Mouse (Mus musculus) cerebellum, postnatal 10 days (tissue): ENCODE measurements around the gene Cyp17a1.

ENCODE experiments used
- DNase-seq, 2 experiments: peaks; one replicate each; pipeline ENCODE4 v3.0.0; 2021; ENCODE audit warnings: mixed read lengths in 2 of 2

Cyp17a1 gene

DNA sequence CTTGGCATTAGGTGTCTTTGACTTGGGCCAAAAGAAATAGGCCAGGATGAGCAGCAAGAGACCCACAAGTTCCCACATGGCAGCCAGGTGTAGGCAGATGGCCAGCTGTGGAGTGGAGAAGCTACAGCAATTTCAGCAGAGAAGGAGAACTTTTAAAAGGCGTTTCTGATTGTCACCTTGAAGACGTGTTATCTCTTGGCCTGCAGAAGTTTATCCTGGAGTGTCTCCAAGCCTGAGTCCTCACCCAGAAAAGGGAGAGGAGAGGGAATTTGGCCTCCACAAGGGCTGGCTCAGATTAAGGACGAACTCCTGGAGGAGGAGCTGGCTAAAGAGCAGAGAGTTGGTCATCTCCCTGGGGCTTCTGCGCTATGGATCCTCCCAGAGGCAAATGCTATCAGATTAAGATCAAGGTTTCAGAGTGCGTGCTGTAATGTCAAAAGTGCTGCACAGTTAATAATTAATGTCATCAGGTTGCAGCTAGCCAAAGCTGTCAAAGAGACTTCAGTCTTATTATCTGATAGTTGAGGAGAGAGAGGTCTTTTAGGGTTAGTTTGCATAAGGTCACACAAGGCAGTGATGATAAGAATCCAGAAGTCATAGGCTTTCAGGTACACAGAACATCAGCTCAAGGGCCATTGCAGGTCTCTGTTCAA, at the start of gene Cyp17a1:
Cyp17a1 (minus strand) TSS at position 407 of the 653 bp plus-strand sequence.
- no peak for DNase-seq

DNA sequence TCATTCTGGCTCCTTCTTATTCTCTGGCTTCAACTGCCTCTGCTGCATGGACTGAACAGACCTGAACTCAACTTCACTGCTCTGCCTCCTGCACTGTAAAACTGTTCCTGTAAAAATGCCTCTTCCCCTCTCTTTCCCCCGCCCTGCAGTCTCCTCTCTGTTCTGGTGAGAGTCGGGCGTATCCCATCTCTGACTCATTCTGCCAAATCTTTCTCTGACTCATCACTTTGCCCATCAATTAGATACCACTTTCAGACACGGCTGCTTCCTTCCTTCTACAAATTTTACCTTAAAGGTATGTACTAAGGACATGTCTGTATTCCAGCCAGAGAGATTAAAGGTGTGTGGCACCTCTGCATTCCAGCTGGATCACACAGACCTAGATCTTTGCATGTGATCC, 45.2 kb upstream of the Cyp17a1 start:
- no peak for DNase-seq

DNA sequence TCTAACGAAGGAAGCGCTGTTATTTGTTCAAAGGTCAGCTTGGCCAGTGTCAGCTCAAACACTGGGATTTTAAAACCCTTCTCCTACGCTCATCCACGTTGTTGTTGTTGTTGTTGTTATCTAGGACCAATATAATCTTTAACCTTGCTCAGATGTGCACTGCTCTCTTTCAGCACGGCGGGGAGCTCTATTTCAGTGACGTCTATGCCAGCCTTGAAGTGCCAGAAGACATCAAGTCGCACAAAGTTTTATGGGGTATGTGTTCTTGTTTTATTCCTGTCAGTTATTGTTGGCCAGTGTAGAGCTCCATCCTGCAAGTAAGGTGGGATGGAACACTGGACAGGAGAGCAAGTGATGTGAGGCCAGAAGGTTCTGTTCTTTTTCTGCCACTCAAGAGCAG, 42.0 kb upstream of the Cyp17a1 start:
- DNase-seq: no peak

DNA sequence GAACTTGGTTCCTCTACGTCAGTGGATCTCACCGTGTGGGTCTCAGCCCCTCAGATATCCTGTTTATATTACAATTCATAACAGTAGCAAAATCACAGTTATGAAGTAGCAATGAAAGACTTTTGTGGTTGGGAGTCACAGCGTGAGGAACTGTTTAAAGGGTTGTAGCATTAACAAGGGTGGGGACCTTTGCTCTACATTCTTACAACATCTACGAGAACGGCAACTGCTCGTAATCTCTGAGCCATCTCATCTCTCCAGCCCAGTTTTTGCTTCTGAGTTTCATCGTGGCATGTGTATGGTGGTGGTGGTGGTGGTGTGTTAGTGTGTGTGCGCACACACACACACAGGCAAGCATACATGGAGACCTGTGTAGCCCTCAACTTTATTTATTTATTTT, 41.3 kb upstream of the Cyp17a1 start:
- DNase-seq: no peak

DNA sequence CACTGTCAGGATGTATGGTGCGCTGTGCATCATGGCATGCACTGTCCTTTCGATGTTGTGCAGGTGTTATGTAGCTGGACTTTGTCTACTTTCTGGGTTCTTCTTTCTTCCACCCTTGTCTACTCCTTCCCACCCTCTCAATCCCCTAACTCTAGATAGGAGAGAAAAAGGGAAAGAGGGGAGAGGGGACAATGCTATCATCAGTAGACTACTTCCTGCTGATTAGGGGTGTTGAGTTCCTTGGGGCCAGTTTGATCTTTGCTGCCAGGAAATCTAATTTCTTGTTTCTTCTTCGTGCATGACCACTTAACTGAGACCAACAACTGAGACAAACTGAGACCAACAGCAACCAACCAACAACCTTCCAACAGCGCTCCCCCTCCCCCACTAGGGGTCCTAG, 37.6 kb upstream of the Cyp17a1 start:
- no peak for DNase-seq

DNA sequence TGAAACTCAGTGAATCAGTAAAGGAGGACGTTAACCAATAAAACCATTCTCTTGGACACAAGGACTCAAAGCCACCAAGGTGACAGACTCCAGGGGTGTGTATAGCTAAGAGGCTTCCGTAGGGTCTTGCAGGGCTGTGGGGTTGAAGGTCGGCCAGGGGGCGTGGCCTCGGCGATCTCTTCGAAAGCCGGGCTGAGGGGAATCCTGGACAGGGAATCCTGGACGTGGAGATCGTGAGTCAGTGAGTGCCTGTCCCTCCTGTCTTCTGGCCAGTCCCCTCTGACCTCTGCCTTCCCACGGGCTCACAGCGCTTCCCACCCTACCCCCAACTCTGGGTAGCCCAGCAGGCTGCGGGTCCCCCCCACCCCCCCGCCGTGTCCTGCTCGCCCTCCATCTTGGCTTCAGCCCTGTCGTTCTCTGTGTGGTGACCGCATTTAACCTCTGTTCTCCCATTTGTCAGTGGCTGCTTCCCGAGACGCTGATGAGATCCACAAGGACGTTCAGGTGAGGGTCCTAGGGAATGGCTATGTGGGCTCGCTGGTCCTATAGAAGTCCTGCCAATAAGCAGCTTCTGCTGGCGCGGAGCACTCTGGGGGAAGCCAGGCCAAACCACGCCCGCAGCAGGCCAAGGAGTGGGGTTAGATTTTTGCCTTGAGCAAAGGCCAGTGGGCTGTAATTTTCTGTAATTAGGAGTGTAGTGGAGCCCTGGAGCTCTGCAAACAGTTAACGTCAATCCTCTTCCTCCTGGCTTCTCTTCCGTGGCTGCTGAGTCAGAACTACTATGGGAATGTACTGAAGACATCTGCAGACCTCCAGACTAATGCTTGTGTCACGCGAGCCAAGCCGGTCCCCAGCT, 34.6 kb upstream of the Cyp17a1 start, which contains the start of gene As3mt:
As3mt (plus strand) TSS at position 163 of the 856 bp plus-strand sequence.
- DNase-seq: peak; percentile 81

DNA sequence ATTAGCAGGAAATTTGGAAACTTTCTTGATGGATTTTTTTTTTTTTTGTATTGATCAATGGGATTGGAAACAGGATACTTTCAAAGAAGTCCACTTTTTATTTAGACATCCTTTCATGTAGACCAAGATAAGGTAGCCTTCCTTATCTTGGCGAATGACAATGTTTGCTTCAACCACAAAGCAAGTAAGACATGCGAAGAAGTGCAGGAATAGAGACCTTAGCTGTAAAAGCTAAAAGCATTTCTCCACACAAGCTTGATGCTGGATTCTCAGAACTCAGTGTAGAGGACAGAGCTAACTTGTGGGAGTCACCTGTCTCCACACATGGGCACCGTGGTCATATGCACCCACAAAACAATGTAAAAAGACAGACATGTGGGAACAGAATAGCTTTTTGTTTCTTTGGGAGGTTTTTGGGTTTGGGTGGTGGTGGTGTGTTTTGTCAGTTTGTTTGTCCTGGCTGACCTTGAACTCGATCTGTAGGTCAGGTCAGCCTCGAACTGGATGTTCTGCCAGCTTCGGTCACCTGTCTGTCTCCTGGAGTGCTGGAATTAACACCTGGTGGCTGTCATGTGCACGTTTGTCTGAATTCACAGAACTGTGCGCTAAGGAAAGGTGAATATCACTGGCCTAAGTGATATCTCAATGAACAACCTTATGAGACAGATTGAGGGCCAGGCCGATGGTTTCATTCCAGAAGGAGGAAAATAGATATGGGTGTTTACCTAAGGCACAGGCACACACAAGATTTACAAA, 33.7 kb upstream of the Cyp17a1 start:
- no peak for DNase-seq

DNA sequence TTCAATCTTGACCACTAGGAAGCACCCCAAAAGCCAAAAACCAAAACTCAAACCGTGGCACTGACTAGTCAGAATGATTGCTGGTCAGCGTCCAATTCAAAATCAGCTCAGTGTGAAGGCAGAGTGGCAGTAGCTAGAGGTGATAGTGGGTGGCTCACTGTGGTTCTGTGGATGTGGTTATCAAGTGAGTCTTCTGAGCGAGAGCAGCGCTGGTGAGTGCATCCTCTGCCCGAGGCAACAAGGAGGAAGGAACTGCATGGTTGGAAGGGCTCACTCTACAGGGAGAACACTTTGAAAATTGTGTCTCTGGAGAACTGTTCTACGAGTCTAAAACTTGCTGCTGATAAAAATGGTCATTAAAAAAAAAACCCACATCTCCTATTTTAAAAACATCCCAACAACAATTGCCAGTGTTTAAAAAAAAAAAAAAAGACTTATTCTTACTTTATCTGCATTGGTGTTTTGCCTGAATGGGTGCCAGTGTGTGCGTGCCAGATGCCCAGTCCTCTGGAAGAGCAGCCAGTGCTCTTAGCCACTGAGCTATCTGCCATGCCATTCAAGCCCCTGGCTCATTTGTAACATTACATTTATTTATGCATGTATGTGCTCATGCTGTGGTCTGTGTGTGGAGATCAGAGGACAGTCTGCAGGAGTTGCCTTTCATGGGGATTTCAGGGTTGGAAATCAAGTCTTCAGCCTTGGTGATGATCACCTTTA, 33.0 kb upstream of the Cyp17a1 start:
- DNase-seq: no peak

DNA sequence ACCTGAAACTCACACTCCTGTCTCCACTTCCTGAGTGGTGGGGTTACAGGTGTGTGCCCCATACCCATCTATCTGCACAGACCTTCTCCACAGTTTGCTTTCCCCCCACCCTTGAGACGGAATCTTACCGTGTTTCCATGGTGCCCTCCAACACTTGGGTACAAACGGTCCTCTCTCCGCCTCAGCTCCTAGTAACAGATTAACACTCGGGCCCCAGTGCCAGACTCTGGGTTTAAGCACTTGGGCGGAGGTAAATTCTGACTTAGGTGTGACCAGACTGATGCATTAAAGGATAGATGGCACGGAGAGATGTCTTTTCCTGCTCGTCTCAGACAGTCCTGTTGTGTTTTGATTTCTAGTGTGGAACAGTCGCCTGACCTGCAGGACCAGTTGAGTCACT, 28.2 kb upstream of the Cyp17a1 start:
- DNase-seq: no peak

DNA sequence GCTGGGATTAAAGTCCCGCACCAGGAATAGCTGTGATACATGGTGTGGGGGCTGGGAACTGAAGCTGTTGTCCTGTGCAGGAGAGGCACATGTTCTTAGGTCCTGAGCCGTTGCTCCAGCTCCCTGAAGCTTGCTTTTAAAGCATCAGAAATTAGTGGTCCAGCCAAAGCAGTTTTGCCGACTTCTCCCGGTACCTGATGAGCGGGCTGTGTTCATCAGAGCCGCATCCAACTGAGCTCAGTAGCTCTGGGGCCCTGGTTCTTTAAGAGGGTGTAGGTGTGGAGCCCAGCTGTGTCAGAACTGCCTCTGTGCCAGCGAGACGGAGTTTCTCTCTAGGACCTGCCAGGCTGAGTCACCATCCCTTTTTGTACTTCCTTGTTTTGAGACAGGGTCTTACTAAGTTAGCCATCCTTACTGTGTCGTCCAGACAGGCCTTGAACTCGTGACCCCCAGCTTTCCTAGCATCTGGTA, 26.1 kb upstream of the Cyp17a1 start:
- no peak for DNase-seq

DNA sequence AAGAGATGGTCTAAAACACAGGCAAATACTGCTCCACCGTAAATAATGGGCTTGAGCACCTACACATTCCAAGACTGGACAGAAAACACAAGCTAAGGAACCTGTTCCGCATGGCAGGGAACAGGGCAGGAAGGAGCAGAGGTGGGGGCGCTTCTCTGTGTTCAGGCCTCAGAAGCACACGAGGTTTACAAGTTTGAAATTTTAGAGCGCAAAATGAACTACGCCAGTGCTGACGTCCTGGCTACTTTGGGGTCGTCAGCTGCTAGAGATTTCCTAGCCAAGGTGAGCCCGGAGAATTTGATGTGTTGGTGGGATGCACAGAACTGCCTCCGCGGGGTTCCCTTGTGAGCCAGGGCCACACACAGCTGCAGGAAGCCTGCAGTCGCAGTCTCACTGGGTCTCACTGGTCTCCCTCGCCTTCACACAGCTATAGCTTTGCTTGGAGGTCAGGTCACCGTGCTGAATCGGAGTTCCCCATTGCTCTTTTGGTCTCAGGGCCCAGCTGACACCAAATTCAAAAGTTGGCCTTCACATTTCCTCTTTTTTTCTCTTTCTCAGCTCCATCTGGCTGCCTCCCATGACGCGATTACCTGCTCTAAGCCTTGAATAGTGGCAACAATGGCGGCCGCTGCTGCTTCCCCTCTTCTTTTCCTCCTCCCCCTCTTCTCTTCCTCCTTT, 25.0 kb upstream of the Cyp17a1 start:
- no peak for DNase-seq

DNA sequence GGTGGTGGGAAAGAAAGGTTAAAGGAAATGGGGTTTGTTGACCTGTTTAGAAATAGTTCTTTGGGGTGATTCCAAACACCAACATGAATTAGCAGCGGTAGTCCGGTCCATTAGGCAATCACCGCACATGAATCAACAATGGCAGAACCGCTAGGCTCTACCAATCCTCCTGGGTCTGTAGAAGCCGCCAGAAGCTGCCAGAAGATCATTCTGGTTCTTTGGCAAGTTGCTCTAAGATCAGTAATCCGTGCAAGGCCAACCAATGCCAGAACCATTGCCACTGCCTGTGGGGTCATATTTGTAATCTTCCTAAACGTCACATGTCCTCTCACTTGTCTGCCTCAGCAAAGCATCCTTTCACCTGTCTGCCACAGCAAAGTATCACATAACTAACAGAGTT, 24.0 kb upstream of the Cyp17a1 start:
- DNase-seq: peak; percentile 26 to 32

DNA sequence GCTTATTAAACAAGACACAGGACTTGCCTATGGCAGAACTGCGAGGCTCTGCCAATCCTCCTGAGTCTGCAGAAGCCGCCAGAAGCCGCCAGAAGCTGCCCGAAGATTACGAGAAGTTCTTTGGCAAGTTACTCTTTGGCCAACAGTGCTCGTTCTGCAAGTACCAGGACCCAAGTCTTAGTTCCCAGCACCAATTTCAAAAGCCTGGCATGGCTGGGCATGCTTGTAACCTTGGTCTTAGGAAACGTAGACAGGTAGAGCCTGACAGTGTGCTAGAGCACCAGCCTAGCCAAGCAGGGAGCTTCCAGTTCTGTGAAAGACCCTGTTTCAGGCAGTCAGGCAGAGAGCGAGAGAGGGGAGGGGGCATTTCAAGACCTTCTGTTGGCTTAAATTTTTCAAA, 23.5 kb upstream of the Cyp17a1 start:
- no peak for DNase-seq

DNA sequence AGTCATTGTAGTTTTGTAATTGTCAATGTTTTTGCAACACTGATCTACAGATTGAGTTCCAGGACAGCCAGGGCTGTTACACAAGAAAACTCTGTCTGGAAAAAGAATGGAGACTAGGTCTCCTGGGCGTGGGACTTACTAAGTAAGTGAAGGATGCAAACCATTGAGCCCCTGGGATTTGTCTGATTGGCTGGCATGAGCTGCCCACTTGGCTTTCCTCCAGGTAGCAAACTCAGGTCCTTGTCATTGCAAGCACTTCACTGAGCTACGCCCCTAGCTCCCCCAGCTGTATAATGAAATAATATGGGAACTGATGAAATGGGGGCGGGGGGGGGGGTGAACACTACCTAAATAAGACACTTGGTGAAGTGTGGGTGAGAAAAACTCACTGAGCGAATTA, 20.2 kb upstream of the Cyp17a1 start:
- DNase-seq: peak; percentile 54 to 57

DNA sequence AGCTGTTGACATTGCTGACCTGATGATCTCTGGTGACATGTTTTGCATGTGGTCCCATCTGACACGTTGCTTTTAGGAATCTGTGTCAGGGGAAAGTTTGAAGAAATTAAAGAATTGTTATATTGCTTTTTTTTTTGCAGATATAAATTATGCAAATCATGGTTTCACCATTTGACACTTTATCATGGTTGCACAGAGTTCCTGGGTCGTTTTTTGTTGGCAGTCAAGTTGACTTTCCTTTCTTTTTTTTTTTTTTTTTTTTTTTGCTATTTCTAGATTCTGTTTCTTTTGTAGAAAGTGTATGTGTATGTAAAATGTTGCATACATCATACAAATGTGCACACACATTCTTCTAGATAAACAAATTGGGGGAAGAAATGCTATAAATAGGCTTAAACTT, 18.1 kb upstream of the Cyp17a1 start:
- no peak for DNase-seq

DNA sequence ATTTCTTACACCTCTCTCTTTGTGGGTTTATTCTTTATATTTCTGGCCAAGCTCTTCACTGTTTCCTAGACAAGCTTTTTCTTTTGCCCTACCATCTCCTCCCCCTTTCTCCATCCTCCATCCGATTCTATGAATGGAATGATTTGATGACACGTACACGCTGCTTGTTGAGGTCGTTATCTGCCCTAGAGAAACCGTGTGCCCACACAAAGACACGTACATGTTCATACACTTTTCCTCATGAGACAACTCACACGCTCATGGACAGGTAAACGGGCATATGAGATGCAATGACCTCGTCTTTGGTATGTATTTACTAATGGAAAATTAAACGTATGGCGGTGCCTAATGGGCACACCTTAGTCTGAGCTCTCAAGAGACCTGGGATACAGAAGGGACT, 17.4 kb upstream of the Cyp17a1 start:
- DNase-seq: no peak

DNA sequence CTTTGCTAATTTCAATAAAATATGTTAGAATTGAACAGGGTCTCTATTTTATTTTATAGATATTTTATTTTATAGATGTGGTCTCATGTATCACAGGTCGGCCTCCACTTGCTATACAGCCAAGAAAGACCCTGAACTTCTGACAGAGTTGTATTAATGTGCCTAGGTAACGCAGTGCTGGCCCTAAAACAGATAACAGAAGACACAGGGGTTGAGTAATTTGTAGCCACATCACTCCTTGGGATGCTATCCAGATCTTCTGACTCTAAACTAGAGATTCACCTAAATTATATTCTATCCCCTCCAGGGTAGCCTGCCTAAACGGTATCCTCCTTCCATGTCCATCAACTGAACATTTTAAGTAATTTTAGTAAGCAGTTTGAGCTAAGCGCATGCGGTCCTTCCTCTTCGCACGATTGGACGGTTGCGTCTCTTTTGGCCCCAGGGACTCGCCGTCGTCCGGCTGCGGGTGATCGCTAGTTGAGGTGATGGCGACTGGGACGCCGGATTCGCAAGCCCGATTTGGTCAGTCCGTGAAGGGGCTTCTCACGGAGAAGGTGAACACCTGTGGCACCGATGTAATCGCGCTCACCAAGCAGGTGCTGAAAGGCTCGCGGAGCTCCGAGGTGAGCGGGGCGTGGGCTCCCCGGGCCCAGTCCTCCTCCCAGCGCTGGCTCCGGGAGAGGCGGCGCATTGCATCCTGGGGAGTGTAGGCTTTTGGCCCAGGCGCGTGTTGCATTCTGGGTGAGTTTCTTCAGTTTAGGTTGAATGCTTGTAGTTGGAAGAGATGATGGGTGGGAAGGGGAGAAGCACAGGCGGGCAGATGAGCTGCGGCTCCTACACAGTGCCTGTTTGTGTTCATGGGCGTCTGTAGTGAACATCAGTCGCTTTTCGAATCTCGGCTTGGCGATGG, 16.7 kb upstream of the Cyp17a1 start, which contains the start of gene Borcs7:
Borcs7 (plus strand) TSS at position 447 of the 913 bp plus-strand sequence.
- peak; percentile 91 to 94 for DNase-seq

DNA sequence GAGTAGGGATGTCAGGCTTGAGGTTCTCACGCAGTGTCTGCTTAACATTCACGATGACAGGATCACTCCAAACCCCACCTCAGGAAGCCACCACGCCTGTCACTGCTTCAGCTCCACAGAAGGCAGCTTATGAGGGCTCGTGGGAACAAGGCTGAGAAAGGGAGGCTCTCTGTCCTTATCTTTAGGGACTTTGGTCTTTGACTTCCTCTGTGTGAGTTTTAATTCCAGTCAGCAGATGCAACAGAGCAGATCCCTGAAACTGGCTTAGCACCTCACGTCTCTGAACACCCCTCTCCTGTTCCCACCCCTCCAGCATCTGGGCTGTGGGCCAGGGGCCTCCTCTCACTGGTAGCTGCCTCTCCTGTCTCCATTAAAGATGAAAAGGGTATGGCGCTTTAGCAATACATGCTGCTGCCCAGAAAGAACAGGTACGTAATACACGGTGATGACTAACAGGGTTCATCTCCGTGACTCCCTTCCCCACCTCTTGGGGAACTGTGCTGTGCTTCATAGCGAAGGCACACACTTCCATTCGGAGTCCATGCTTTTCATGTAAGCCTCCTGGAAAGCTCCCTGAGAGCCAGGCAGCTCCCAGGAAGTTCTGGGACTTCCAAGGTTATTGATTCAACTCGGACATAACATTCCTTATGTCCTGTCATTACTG, 6.9 kb upstream of the Cyp17a1 start:
- DNase-seq: no peak

DNA sequence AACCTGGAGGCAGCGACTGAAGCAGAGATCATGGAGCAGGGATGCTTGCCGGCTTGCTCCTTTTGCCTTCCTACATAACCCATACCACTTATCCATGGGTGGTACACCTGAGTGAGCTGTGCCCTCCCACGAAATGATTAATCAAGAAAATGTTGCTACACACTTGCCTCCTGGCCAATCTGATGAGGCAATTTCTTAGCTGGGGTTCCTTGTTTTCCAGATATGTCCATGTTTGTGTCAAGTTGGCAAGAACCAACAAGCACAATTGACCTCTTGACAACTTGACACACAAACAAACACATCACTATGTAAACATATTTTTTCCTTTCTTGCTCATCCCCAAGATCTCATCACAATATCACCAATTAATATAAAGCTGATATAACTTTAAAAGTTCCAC, 2.7 kb upstream of the Cyp17a1 start:
- no peak for DNase-seq

DNA sequence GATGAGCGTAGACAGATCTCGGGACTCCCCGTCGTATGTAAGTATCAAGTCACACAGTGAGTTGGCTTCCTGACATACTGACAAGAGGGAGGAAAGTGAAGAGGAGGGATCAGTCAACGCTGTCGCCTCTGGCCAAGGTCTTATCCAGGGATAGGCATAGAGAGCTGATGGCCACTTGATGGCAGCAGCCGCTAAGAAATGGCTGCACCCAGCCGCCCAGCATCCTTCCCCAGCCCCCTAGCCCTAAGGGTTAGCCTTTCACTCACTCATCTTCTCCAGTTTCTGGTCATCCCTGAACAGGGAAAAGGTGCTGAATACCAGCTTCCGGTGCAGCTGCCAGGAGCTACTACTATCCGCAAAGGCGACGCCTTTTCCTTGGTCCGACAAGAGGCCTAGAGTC, 2.3 kb downstream of the Cyp17a1 start:
- DNase-seq: peak; percentile 82 to 85
